Mouse (Mus musculus) bone marrow, adult 2 months (tissue): ENCODE measurements around the gene Thoc6.

Source experiments
- CTCF ChIP-seq: fragments of 200-500 bp; IDR thresholded peaks from 2 replicates; pipeline ENCODE4 v1.5.1; 2011; ENCODE audit warnings: low read length, control low read depth; ENCODE audit not compliant: control insufficient read depth, insufficient read depth
- POLR2A ChIP-seq: fragments of 200-500 bp; IDR thresholded peaks from 2 replicates; pipeline ENCODE4 v1.6.1; 2011; ENCODE audit warnings: low read depth, mild to moderate bottlenecking, control low read depth, low read length, borderline replicate concordance; ENCODE audit not compliant: control insufficient read depth

- no peak for TF ChIP-seq POLR2A
- TF ChIP-seq CTCF: peak; percentile 85; the same call in 1 of the 2 replicates
These were observed 43.3 kb downstream of the Thoc6 start for GRCm38 (mm10) chr17:23630195-23631020.
